In genomic region chr2:152913471-152913870, GRCm38 (mm10) we compare ENCODE assay signal across 24 mouse cellular contexts. TPM values are rescaled to one million over a fixed set of nuclear protein-coding genes. Genes with fewer than 3 reads are reported as not detected.
DNase-seq lines count a peak whose midpoint lies in the region; ATAC-seq and TF ChIP-seq lines count a peak whose summit lies in the region.
"Had no signal": no experiment of that assay in that cellular context is flagged by ENCODE, and none has a peak within 500 bp of the region (broad histone marks: within the 10 kb centered on the region; RNA-seq: fewer than 3 reads in every experiment).

No protein-coding gene starts in this region.

- H3K9me3 ChIP-seq in limb, embryonic 12.5 days, result no peaks in the 10 kb centered on the region
- no peaks in the 10 kb centered on the region for H3K9me3 ChIP-seq in limb, embryonic 10.5 days (replicated peaks)
- H3K9me3 ChIP-seq: embryonic facial prominence, embryonic 12.5 days; forebrain, embryonic 15.5 days; G1E; heart, embryonic 15.5 days; hindbrain, embryonic 10.5 days; intestine, embryonic 15.5 days had no signal

- H3K4me3 ChIP-seq in limb, embryonic 12.5 days (replicated peaks), result no peak overlapping the region
- H3K4me3 ChIP-seq in limb, embryonic 10.5 days, result no peak overlapping the region
- no peak overlapping the region for H3K4me3 ChIP-seq in myocyte
- H3K4me3 ChIP-seq: embryonic facial prominence, embryonic 12.5 days; intestine, embryonic 15.5 days had no signal

- H3K27ac ChIP-seq in limb, embryonic 12.5 days, result no peak overlapping the region
- no peak overlapping the region for H3K27ac ChIP-seq in limb, embryonic 10.5 days
- H3K27ac ChIP-seq: embryonic facial prominence, embryonic 12.5 days; forebrain, embryonic 15.5 days; heart, embryonic 15.5 days; hindbrain, embryonic 14.5 days; intestine, embryonic 15.5 days had no signal

- ATAC-seq in limb, embryonic 12.5 days (ENCODE audit: insufficient number of reproducible peaks, insufficient read depth, low FRiP score, low TSS enrichment, low read depth), result no peak
- ATAC-seq: CD4-positive, CD25-positive, alpha-beta regulatory T cell, adult 4 months had no signal

- H3K9ac ChIP-seq in limb, embryonic 12.5 days (replicated peaks), result peak overlapping the region; percentile 40; the same call in 1 of the 2 replicates
- H3K9ac ChIP-seq: forebrain, embryonic 15.5 days had no signal

- TF ChIP-seq POLR2A in myocyte (IDR thresholded peaks at IDR 0.05; ENCODE audit: insufficient read length, low read depth), result no peak

- no peaks in the 10 kb centered on the region for H3K36me3 ChIP-seq in limb, embryonic 12.5 days
- H3K36me3 ChIP-seq in limb, embryonic 10.5 days, result no peaks in the 10 kb centered on the region
- H3K36me3 ChIP-seq in myocyte (ENCODE audit: control insufficient read depth, insufficient read depth), result no peaks in the 10 kb centered on the region
- H3K36me3 ChIP-seq: embryonic facial prominence, embryonic 12.5 days; forebrain, embryonic 15.5 days; G1E; heart, embryonic 15.5 days; hindbrain, embryonic 10.5 days; intestine, embryonic 15.5 days had no signal

- no peak overlapping the region for H3K4me2 ChIP-seq in limb, embryonic 12.5 days
- peak overlapping the region; percentile 88 for H3K4me2 ChIP-seq in myocyte (ENCODE audit: low read depth)

- H3ac ChIP-seq in myocyte (ENCODE audit: control insufficient read depth, insufficient read length), result no peak overlapping the region

- H3K27me3 ChIP-seq in limb, embryonic 12.5 days, result peaks cover 50% of the 10 kb centered on the region
- peaks cover 53% of the 10 kb centered on the region for H3K27me3 ChIP-seq in limb, embryonic 10.5 days (ENCODE audit: low read depth, poor library complexity, severe bottlenecking)
- no peaks in the 10 kb centered on the region for H3K27me3 ChIP-seq in myocyte (ENCODE audit: control insufficient read depth, insufficient read depth, insufficient read length)

- peaks cover 10% of the 10 kb centered on the region; the same call in 1 of the 2 replicates for H3K4me1 ChIP-seq in limb, embryonic 12.5 days (replicated peaks)
- peaks cover 56% of the 10 kb centered on the region for H3K4me1 ChIP-seq in limb, embryonic 10.5 days

- H3K79me2 ChIP-seq in myocyte (ENCODE audit: control insufficient read depth, insufficient read depth), result no peaks in the 10 kb centered on the region

- WGBS in limb, embryonic 12.5 days, result 32% methylated on average over 7 of the region's 7 CpGs
- WGBS in limb, embryonic 10.5 days, result 33% methylated on average over 7 of the region's 7 CpGs

- no peak for DNase-seq in limb, embryonic 10.5 days (ENCODE audit: low spot score)
- peak; percentile 48 for DNase-seq in gastrocnemius, postnatal 10 days
- no peak for DNase-seq in right cerebral cortex, postnatal 14 days
- no peak for DNase-seq in natural killer cell, adult 2 months (ENCODE audit: low spot score in 2 of 2)
- DNase-seq: adrenal gland, postnatal 10 days; B cell, adult 2 months; cerebellum, adult 11-12 months; cerebellum, adult 9-10 months; cerebellum, postnatal 25 days; heart, adult 18-20 months; heart, postnatal 14 days had no signal

TF ChIP-seq in myocyte, 11 proteins besides CTCF, POLR2A, EP300 and RAD21:
- TF ChIP-seq POLR2AphosphoS2 (IDR thresholded peaks at IDR 0.05; ENCODE audit: insufficient read length, low read depth) (no peak), SRF (IDR thresholded peaks at IDR 0.05; ENCODE audit: control insufficient read depth, insufficient read length, low read depth) (no peak), CEBPB (IDR thresholded peaks at IDR 0.05; ENCODE audit: insufficient read depth, poor library complexity, severe bottlenecking) (no peak), TCF3 (IDR thresholded peaks at IDR 0.05; ENCODE audit: insufficient read length, low read depth) (no peak), TCF12 (IDR thresholded peaks at IDR 0.05; ENCODE audit: insufficient read depth, poor library complexity, severe bottlenecking) (no peak), USF1 (IDR thresholded peaks at IDR 0.05; ENCODE audit: low read depth) (no peak), REST (IDR thresholded peaks at IDR 0.05; ENCODE audit: insufficient read depth, insufficient read length) (no peak), MAX (IDR thresholded peaks at IDR 0.05; ENCODE audit: low read depth) (no peak), MYOD1 (IDR thresholded peaks at IDR 0.05; ENCODE audit: control insufficient read depth in 1 of 3, insufficient read length in 2 of 3, low read depth in 2 of 3) (no peak), MYOG (IDR thresholded peaks at IDR 0.05; ENCODE audit: control insufficient read depth in 1 of 3, insufficient read depth in 1 of 3, insufficient read length in 2 of 3, low read depth in 2 of 3) (no peak), E2F4 (IDR thresholded peaks at IDR 0.05; ENCODE audit: insufficient read depth) (no peak)

RNA-seq across cellular contexts. Expression of gene Mylk2, which starts 2.3 kb away (rescaled TPM):
- not detected in 2 replicates for polyA plus RNA-seq in limb, embryonic 12.5 days (2016; fragmentation: Nextera tagmentation; extraction: Ambion mirVana)
- not detected in 2 replicates for polyA plus RNA-seq in limb, embryonic 10.5 days (2016; fragmentation: Nextera tagmentation; extraction: Ambion mirVana)
- total RNA-seq in gastrocnemius, postnatal 10 days (2021), result 100 to 1,000 TPM; 111 to 112 TPM
- 8.2 TPM for polyA plus RNA-seq in myocyte (2012; fragmentation: generic; extraction: Trizol)
- polyA plus RNA-seq: CD4-positive, CD25-positive, alpha-beta regulatory T cell, adult 4 months; cortical plate, adult 2 months; forebrain, embryonic 11.5 days; forebrain, embryonic 15.5 days; G1E; heart, embryonic 11.5 days; hindbrain, embryonic 14.5 days had no signal

RNA-seq across cellular contexts. Expression of gene Foxs1, which starts 19.5 kb away (rescaled TPM):
- polyA plus RNA-seq in limb, embryonic 12.5 days (2016; fragmentation: Nextera tagmentation; extraction: Ambion mirVana), result 0.27 TPM in 1 of 2 replicates, not detected in the other
- 0.26 and 0.64 TPM in 2 replicates for polyA plus RNA-seq in limb, embryonic 10.5 days (2016; fragmentation: Nextera tagmentation; extraction: Ambion mirVana)
- 1 to 10 TPM; 4.6 to 6.5 TPM for total RNA-seq in gastrocnemius, postnatal 10 days (2021)
- 31.3 TPM for polyA plus RNA-seq in myocyte (2012; fragmentation: generic; extraction: Trizol)
- total RNA-seq: G1E had no signal
- polyA plus RNA-seq: CD4-positive, CD25-positive, alpha-beta regulatory T cell, adult 4 months; G1E had no signal

RNA-seq across cellular contexts. Expression of gene Dusp15, which starts 38.0 kb away (rescaled TPM):
- 0.60 and 1.00 TPM in 2 replicates for polyA plus RNA-seq in limb, embryonic 12.5 days (2016; fragmentation: Nextera tagmentation; extraction: Ambion mirVana)
- 0.58 and 0.68 TPM in 2 replicates for polyA plus RNA-seq in limb, embryonic 10.5 days (2016; fragmentation: Nextera tagmentation; extraction: Ambion mirVana)
- total RNA-seq in gastrocnemius, postnatal 10 days (2021), result 1 to 10 TPM; 2.5 to 3.1 TPM
- polyA plus RNA-seq in myocyte (2012; fragmentation: generic; extraction: Trizol), result 0.02 TPM
- total RNA-seq: heart, adult 18-20 months had no signal
- polyA plus RNA-seq: G1E had no signal

RNA-seq across cellular contexts. Expression of gene Ttll9, which starts 48.8 kb away (rescaled TPM):
- polyA plus RNA-seq in limb, embryonic 12.5 days (2016; fragmentation: Nextera tagmentation; extraction: Ambion mirVana), result 0.19 and 0.35 TPM in 2 replicates
- 0.53 and 1.7 TPM in 2 replicates for polyA plus RNA-seq in limb, embryonic 10.5 days (2016; fragmentation: Nextera tagmentation; extraction: Ambion mirVana)
- not detected for total RNA-seq in gastrocnemius, postnatal 10 days (2021)
- polyA plus RNA-seq in myocyte (2012; fragmentation: generic; extraction: Trizol), result not detected
- total RNA-seq: G1E; heart, adult 18-20 months; heart, postnatal 14 days had no signal
- polyA plus RNA-seq: G1E had no signal

Comparison
In these comparisons a context has a peak if more than half of its experiments do, and no peak if none do; other contexts are left out.
1. RNA of gene Foxs1, which starts 19.5 kb away (polyA plus RNA-seq): 31.3 TPM in myocyte (single experiment); 0.26 to 0.64 TPM in limb, embryonic 10.5 days and 0.27 TPM in limb, embryonic 12.5 days; every median in the first group is over 10 times any median in the second.